Mouse (Mus musculus): ENCODE results near the gene Ost4.

The Ost4 gene

DNA sequence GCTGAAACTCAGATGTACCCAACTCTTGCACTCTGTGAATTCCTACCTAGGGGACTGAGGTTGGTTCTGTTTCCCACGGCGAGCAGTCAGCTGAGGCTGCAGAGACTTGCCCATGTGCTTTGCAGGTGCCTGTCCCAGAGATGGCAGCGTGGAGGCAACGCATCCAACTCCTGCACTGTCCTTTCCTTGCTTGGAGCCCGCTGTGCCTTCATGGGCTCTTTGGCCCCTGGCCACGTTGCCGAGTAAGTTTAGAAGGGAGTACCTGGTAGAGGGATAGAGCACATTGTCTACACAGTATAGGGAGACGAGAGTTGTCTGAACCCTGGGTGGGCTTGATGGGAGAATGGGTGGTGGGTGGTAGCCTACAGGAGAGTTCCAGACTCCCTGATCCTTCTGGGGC, 17.0 kb upstream of the Ost4 start:
- no peak for DNase-seq (ENCODE audit: low read depth, low spot score)

DNA sequence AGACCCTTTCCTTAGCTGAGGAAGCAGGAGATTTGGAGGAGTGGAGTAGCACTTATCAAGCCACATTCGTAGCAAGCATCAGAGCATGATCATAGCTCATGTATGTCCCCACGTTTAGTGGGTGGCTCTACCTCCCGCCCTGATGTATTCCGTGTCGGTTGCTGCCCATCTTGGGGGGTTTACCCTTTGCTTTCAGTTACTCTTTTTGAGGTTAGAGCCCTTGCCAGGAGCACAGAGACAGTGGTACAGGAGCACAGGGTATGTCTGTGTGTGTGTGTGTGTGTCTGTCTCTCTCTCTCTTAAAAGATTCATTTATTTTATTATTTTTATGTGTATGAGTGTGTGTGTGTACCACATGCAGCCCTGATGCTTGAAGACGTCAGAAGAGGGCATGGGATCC, 15.5 kb upstream of the Ost4 start:
- DNase-seq (ENCODE audit: low read depth, low spot score): no peak

DNA sequence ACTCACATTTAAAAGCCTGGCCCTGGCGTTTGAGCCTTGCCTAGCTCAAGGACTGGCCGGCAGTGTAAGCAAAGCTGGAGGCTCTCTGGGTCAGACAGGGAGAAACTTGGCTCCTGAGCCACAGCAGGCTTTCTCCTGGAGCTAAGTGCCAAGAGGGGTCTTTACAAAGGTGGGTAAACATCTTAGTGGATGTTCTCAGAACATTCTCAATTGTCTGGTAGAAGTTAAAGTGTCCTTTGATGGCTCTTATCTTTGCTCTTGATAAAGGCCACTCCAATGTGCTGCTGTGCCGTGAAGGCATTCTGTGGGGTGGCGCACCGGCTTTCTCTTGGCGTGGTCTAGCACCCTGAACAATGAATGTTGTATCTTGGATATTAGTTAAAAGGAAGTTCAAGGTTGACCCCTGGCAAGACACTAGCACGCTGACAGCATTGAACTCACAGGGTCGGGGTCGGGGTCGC, 15.0 kb upstream of the Ost4 start:
- no peak for DNase-seq (ENCODE audit: low read depth, low spot score)

DNA sequence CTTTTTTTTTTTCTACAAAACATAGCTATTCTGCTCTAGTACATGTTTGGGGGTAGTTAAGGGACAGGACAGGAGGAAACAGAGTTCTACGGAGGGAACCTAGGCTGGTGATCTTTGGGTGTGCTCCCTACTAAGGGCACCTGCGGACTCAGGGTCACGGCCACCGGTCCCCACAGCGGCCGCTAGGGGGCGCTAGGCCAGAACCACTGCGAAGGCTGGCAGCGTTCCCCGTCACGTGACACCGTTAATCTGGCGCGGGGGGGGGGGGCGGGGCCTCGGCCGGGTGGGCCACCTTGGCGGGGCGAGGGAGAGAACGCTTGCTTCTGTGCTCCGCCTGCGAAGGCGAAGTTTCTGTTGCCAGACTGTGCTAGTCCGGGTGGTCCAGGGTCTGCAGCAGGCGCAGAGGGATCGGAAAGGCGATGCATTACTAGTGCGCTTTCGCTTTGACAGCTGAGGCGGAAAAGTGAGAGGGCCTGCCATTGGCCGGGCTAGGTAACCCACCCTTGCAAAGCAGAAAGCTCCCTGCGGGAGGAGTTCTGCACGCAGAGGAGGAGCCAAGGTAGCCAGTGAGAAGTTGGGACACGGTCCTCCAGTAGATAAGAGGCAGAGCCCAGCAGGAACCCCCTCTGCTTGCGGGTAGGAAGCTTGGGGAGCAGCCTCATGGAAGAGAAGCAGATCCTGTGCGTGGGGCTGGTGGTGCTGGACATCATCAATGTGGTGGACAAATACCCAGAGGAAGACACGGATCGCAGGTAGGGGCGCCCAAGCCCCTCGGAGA, 13.9 kb upstream of the Ost4 start, which contains the start of gene Khk:
TSS of gene Khk (plus strand) at position 176 of the 778 bp plus-strand sequence.
- DNase-seq (ENCODE audit: low read depth, low spot score): peak; percentile 91

DNA sequence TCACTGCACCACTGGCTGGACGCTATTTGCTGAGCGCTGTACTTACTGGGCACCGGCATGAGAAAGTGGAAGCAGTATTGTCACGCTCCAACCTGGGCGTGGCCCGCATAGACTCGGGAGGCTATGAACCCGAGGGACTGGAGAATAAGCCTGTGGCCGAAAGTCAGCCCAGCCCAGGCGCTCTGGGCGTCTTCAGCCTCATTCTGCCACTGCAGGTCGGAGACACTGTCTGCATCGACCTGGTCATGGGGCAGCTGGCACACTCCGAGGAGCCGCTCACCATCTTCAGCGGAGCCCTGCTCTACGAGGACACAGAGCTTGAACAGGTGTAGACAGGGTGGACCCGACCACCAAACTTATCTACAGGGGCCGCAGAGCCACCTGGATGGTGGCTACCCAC, 13.0 kb upstream of the Ost4 start:
- DNase-seq (ENCODE audit: low read depth, low spot score): no peak

DNA sequence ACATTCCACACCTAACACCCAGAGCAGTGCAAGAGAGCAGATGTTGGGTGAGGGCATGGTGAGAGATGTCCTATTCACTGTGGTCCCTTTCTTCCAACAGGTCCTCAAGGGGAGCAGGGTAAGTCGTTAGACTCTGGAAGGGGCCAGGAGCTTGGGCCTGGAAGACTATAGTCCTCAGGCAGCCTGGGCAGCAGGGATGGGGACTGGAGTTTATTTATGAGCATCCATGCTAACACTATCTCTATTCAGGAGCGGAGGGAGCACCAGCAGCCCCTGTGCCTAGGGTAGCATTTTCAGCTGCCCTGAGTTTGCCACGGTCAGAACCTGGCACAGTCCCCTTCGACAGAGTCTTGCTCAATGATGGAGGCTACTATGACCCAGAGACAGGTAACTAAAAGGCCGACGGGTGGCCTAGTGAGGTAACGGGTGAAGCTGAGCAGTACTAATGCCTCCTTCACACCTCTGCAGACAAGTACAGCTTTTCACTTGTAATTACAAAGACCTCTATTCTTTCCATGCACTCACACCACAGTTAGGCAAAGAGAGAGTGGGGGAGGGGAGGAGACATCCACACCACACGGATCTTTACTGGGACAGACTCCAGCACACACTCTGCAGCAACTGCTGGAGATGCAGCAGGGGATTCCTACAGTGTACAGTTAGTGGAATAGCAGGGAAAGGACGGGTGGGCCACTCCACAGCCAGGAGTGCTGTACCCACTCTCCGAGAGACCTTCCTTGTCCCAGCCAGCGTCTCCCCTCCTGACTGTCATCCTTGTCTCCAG, 12.4 kb upstream of the Ost4 start:
- DNase-seq (ENCODE audit: low read depth, low spot score): no peak

DNA sequence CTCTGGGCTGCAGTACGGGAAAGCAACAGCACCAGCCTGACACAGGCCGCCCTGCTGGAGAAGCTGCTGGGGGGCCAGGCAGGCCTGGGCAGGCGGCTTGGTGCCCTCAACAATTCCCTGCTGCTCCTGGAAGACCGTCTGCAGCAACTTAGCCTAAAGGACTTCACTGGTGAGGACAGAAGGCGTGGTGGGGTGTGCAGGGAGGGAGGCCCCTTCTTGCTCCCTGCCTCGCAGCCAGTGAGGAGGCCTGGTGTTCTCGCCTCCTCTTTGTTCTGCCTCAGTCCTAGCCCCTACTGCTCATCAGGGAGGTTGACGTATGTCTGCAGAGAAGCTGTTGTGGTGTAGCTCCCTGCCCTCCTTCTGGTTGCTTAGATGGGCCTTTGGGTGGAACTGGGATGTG, 11.1 kb upstream of the Ost4 start:
- no peak for DNase-seq (ENCODE audit: low read depth, low spot score)

DNA sequence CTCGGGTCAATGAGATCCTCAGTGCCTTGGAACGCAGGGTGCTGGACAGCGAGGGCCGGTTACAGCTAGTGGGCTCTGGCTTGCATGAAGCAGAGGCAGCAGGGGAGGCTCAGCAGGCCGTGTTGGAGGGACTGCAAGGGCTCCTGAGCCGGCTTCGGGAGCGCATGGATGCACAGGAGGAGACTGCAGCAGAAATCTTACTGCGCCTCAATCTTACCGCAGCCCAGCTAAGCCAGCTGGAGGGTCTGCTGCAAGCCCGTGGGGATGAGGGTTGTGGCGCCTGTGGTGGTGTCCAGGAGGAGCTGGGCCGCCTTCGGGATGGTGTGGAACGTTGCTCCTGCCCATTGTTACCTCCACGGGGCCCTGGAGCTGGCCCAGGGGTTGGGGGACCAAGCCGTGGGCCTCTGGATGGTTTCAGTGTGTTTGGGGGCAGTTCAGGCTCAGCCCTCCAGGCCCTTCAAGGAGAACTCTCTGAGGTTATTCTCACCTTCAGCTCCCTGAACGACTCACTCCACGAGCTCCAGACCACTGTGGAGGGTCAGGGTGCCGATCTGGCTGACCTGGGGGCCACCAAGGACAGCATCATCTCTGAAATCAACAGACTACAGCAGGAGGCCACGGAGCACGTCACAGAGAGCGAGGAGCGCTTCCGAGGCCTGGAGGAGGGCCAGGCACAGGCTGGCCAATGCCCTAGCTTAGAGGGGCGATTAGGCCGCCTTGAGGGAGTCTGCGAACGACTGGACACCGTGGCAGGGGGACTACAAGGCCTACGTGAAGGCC, 10.5 kb upstream of the Ost4 start:
- no peak for DNase-seq (ENCODE audit: low read depth, low spot score)

DNA sequence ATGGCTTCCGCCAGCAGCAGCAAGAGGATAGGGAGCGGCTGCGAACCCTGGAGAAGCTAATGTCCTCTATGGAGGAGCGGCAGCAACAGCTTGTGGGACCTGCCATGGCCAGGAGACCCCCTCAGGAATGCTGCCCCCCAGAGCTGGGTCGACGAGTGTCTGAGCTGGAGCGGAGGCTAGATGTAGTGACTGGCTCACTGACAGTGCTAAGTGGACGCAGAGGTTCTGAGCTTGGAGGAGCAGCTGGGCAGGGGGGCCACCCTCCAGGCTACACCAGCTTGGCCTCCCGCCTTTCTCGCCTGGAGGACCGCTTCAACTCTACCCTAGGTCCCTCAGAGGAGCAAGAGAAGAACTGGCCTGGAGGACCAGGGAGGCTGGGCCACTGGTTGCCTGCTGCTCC, 9.8 kb upstream of the Ost4 start:
- no peak for DNase-seq (ENCODE audit: low read depth, low spot score)

DNA sequence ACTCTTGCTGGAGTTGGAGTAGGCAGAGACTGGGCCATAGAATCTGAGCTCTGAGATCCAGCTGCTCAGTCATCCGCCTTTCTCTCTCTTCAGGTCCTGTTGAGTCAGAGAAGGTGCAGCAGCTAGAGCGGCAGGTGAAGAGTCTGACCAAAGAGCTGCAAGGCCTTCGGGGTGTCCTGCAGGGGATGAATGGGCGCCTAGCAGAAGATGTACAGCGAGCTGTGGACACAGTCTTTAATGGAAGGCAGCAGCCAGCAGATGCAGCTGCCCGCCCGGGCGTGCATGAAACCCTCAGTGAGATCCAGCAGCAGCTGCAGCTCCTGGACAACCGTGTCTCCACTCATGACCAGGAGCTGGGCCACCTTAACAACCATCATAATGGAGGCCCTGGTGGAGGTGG, 9.3 kb upstream of the Ost4 start:
- DNase-seq (ENCODE audit: low read depth, low spot score): no peak

DNA sequence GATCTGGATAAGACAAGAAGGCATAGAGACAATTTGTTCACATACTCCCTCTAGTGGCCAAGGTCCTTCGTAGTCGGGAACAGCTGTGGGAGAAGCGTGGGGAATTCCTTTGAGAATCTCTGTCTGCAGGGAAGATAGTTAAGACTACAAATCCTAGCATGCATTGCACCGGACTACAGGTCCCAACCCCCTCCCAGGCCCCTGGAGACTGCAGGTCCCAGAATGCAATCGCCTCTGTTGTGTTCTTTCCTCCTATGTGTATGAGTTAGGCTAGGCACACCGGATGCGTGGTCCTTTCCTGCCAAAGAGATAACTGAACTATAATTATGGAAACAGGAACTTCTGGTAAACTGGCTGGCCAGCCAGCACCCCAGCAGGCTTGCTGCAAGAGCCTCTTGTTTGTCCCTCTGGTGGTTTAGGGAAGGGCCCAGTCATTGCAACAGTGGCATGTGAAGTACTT, 8.4 kb upstream of the Ost4 start:
- peak; percentile 67 for DNase-seq (ENCODE audit: low read depth, low spot score)

DNA sequence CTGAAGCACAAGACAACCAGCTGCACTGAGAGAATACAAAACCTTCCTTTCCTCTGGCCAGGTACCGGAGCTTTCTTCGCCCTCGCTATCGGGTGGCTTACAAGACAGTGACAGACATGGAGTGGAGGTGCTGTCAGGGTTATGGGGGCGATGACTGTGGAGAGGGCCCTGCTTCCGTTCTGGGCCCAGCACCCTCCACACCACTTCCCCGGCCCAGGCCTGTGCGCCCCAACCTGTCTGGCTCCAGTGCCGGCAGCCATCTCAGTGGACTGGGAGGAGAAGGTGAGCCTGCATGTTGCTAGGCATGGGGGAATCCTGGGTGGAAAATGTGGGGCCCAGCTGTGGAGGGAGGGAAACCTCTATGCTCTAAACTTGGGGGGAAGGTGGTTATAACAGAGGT, 7.9 kb upstream of the Ost4 start:
- DNase-seq (ENCODE audit: low read depth, low spot score): no peak

DNA sequence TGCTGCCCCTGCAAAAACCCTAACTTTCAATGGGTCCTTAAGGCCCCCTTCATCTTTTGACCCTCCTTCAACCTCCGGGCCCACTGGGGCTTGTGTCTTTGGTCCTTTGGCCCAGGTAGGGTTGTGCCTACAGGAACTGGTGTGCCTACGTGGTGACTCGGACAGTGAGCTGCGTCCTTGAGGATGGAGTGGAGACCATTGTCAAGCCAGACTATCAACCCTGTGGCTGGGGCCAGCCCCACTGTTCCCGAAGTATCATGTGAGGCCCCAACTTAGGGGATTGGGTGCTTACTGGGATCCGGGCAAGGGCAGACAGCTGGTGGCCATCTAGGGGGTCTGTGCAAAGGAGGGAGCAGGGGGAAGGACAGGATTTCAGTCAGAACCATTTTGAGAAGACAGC, 7.3 kb upstream of the Ost4 start:
- no peak for DNase-seq (ENCODE audit: low read depth, low spot score)

DNA sequence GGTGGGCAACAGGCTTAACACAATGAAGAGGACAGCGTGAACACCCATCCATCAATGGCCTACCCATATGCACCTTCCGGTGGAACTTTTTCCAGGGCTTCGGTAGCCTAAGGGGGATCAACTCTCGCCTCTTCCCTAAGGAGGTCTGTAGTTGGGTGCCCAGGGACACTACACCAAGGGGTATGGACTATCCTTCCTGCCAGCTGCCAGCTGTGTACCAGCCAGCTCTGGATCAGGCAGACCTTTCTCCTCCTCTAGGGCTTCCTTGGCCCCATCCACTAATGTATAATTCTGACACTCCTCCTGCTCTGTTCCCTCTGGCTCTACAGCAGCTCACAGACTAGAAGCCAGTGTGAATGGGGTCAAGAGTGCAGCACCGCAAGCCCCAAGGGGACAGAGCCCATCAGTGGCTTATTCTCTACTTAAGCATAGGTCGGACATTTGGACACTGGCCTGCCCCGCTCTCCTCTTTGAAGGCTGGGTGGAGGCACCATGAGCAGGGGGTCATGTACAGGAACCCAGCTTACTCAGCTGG, 6.6 kb upstream of the Ost4 start:
- DNase-seq (ENCODE audit: low read depth, low spot score): no peak

DNA sequence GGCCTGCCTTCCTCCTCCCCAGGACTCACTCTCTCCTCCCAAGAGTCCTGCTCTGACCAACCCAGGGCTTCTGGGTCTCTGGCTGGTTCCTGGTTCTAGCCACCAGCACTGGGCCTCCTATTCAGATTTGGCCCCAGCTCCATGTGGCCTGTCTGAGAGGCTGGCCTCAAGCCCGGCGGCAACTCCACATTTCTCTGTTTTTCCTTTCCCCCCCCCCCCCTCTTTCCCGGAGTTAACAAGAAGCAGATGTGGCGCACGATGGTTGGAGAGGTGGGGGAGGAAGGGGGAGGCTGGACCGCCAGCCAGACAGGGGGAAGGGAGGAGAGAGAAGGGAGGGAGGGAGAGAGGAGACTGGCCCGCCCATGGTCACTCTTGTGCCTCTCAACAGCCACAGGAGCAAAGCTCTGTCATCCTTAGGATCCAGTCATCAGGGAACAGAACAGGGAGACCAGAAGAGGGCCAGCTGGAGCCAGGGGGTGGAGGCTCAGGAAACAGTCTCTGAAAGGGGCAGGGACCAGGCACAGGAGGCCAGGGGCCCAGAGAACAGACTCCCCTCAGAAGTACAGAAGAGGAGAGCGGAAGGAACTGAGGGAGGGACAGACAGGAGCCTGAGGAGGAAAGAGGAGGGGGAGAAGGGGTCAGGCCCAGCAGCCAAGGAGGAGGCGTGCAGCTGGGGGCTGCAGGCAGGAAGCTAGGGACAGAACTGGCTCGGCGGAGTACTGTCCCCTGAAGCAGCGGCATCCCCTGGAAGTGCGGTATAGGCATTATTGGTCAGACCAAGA, 5.7 kb upstream of the Ost4 start, which contains the start of gene Emilin1:
TSS of gene Emilin1 (plus strand) at position 343 of the 782 bp plus-strand sequence.
- DNase-seq (ENCODE audit: low read depth, low spot score): no peak

DNA sequence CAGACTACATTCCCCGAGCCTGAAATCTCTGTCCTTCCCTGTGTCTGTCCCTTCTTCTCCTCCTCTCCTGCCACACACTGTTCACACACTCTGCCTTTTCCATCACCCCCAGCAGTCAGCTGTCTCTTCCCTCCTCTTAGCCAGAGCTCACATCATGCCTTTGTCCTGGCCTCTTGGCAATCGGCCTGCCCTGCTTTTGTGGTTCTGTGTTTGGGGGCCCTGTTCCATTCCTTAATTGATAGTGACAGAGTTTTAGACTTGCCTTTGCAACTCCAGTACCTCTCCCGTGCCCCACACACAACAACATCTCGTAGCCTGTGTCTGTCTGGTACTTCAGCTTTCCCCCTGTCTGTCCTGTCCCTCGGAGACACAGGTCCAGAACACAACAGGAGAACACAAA, 4.6 kb upstream of the Ost4 start:
- no peak for DNase-seq (ENCODE audit: low read depth, low spot score)

DNA sequence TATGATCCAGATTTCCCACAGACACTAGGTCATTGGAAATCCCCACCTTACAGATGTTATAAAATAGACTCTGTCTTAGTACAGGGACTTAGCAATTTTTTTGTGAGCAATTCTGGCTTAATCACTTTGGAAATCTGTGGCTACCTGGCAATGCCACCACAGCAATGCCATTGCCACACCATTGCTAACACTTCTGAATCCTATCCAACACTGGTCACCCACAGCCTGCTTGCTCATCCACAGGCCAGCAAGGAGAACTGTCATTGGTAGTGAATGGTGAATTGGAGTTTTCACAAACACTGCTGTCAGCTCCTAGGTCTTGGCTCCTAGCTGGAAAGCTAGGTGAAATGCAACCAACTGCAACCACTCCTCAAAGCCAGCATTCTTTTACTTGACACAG, 2.9 kb upstream of the Ost4 start:
- no peak for DNase-seq (ENCODE audit: low read depth, low spot score)

DNA sequence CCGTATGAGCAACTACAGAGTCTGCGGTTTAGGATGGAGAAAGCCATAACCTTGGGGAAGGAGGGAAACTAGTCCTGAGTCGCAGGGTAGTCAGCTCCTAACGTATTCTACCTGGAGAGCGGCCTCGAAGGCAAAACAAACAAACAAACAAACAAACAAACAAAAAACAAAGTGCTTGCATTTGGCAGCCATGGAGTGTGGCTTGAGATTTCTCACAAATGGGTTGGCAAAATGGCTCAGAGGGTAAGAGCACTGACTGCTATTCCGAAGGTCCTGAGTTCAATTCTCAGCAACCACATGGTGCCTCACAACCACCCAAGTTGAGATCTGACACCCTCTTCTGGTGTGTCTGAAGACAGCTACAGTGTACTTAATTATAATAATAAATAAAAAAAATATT, 2.3 kb upstream of the Ost4 start:
- DNase-seq (ENCODE audit: low read depth, low spot score): no peak

DNA sequence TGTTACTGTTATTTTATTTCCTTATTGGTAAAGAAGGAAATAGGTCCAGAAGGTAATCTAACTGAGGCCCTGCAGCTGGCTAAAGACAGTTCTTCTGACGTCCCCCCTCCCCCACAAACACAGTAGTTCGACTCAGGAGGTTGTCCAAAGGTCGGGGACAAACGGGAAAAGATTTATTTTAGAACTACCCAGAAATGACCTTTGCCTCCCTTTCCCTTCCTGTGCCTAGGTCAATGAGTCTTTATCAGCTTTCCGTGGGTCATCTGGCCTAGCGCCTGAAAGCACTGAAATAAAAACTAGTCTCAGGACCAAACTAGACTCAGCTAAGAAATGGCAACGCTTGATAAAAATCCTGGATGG, 1.7 kb upstream of the Ost4 start:
- no peak for DNase-seq (ENCODE audit: low read depth, low spot score)

DNA sequence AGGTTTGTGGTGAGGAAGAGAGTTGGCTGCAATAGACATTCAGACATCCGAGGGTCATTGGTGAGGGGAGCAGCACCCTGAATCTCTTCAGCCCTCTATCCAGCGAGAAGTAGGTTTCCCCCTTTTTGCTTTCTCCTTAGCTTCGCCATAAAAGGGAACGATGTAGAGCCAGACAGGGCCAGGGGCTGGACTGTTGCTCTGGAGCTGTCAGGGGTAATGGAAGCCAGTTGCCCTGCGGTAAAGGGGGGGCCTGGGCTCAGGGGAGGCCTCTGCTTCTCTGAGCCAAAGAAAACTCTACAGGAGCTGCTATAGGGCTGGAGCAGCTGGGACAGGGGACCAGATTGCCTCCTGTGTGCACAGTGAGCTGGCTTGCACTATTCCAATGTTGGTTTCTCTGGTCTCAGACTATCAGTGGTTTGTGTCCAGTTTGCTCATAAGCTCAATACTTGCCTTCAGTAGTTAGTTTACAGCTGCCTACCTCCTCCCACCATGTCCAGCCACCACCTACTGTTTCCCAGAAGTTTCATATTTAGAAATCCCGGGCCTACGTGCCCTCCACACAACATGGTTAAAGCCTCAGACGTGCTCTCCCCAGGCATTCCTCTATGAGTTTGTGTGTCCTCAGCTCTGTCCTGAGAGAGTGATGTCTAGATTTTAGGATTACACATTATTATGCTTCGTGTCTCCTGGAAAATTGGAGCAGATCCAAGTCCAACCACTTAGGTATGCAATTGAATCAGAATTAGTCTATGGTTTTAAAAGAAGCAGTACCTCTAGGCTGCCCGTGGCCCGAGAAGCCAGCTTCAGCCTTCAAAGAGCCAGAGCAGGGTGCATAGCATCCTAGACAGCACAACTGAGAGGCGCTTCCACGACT, 1.1 kb upstream of the Ost4 start:
- no peak for DNase-seq (ENCODE audit: low read depth, low spot score)
